Mouse (Mus musculus): ENCODE measurements at regions not wholly inside any gene's neighbourhood (a gene's known extent, or its start where the extent isn't known, plus 50 kb on each side); places are given as distances from the start of the nearest gene placed in this dataset.
A peak's percentile ranks its signal among the peaks of the same experiment; 100 is the strongest.
"Not testable (repeated sequence)": the region's sequence is repeated elsewhere in the genome, so short reads cannot be mapped to it uniquely, and the experiment has no call there.

- DNase-seq, result no peak
Measured at GRCm38 (mm10) chr13:20039590-20039989, 50.8 kb upstream of the Elmo1 start.

GRCm38 (mm10) chr13:20038463-20038862, 51.9 kb upstream of the Elmo1 start:
- DNase-seq, result peak; percentile 47

- DNase-seq, result no peak
Measured at GRCm38 (mm10) chr13:20037436-20037835, 53.0 kb upstream of the Elmo1 start.

- DNase-seq, result no peak
Measured at GRCm38 (mm10) chr13:20033937-20034735, 56.3 kb upstream of the Elmo1 start.

DNA sequence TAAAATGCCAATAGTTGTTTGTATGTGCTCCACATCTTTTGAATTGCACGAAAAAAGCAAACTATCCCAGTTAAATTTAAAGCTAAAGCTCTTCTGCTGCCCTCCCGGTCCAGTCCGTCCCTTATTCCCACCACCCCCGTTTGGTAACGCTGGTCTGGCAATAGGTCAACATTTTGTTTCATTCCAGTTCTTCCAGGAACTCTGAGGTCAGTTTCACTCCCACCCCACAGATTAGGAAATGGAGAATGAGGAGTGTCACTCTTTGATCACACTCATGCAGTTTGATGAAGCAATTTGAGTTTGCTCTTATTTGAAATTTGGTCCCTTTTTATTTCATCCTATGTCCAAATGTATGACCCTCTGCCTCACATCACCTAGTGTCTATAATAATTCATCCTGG, 58.7 kb upstream of the Elmo1 start:
- DNase-seq, result no peak

- DNase-seq, result no peak
Measured at GRCm38 (mm10) chr13:20031082-20031481, 59.3 kb upstream of the Elmo1 start.

- no peak for DNase-seq
Measured at GRCm38 (mm10) chr13:20026612-20027011, 63.8 kb upstream of the Elmo1 start.

GRCm38 (mm10) chr13:20016454-20016853, 73.9 kb upstream of the Elmo1 start:
- not testable (repeated sequence) for DNase-seq

DNA sequence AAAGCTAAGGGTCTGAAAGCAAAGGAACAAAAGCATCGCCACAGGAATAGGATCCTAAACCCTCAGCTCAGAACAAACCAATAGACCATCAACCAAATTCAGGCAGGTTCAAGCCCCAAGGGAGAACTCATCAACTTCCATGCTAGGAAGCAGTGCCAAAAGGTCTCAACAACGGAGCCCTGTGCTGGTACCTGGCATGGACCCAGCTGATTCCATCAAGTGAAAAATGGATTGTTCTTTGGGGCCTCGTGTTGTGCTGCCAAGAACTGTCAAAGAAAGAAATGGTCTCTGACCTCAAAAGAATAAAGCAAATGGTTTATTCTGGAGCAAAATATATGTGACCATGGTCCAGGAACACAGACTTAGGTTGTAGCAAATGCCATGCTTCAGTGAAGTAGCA, 77.8 kb upstream of the Elmo1 start:
- DNase-seq, result no peak

GRCm38 (mm10) chr13:20009164-20009563, 81.2 kb upstream of the Elmo1 start:
- DNase-seq, result no peak

DNA sequence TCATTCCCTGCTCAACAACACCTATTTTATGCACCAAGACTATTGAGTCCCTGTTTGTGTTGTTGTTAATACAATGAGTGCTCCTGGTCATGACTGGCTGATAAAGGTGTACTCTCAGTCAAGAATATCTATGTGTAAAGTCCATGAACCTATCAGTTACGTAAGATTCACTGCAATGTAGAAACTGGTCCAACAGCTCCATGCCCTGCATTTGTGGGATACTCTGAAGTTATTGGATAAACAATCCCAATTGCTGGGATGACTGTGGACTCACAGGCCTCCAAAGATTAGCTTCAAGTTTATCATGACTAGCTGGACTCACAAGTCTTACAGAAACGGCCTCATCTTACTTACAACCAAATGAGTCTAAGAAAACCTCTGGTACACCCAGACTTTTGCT, 82.8 kb upstream of the Elmo1 start:
- DNase-seq, result no peak

DNA sequence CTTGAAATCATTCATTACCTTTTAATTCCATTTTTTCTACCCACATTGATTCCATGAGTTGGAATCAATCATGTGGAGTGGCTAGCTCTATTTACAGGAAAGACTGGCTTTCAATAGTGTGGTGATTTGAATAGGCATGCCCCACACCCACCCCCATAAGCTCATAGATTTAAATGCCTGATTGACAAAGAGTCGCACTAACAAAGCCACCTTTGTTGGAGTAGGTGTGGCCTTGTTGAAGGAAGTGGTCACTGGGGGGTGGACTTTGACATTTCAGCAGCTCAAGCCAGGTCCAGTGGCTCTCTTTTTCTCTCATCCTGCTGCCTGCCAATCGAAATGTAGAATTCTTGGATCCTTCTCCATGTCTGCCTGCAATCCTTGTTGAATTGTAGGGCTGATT, 92.8 kb upstream of the Elmo1 start:
- no peak for DNase-seq

DNA sequence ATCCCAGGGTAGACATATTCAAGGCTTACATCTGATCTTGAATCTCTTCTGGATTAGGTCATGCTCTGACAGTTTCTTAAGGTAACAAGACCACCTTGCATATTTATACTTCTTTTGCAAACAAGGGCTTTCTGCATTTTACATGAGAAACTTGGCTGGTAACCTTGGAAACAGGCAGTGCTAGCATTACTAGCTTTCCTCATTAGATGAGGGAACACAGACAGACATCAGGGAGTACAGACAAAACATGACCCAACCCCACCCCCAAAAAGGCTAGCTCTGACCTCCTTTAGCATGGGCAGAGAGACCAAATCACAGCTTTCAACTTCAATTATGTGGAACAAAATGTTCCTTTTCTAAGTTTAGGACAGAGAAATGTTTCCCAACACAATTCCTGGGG, 114.8 kb upstream of the Elmo1 start:
- DNase-seq, result no peak

- no peak for DNase-seq
Measured at GRCm38 (mm10) chr13:19966566-19966965, 123.8 kb upstream of the Elmo1 start.

DNA sequence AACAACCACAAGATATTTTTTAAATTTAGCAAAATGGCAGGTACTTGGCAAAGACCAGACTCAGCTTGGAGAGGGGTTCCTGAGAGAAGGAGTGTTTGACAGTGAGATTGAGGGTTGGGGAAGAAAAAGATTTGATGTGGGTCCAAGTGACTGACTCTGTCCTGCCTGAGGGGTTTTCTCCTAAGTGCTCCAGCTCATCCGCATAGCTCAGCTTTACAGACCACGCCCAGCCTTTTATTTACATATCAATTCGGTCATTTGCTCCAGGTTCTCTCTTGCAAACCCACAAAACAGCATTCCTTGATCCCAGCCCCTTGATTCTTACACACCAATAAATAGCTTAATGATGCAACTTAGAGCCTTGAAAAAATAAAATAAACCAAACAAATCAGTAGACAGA, 127.4 kb upstream of the Elmo1 start:
- no peak for DNase-seq

DNA sequence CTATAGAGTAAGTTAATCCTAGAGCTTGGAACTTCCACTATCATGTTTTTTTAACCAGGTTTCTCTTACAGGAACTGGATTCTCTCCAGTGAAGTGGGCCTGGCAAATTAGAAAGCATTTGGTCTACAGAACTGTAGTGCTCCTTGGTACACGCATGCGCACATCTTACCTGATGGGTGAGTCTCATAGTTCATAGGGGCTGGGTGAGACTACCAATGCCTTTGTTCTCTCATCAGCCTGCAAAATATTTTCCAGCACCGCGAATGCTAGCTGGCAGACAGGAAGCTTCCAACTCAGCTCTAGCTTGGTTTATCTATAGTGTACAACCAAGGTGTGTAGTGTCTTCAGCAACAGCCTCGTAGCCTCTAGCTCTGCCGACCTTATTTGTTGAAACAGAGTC, 104.7 kb upstream of the Gpr141 start:
- DNase-seq, result no peak

DNA sequence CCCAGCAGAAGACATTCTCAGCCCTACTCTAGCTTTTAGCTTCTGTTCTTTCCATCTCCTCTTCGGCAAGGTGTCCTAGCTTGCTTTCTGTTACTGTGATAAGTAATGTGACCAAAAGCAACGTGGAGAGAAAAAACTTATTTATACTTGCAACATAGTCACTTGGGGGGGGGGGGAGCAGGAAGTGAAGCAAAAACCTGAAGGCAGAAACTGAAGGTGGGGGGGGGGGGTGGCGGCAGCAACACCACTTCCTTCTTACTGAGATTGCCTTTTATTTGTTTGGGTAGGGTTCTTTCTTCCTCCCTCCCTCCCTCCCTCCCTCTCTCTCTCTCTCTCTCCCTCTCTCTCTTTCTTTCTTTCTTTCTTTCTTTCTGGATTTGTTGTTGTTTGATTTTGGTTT, 103.8 kb upstream of the Gpr141 start:
- DNase-seq, result no peak

GRCm38 (mm10) chr13:19921084-19921827, 97.2 kb upstream of the Gpr141 start:
- no peak for DNase-seq

- no peak for DNase-seq
Measured at GRCm38 (mm10) chr13:19911860-19912584, 88.0 kb upstream of the Gpr141 start.

GRCm38 (mm10) chr13:19902786-19903185, 78.7 kb upstream of the Gpr141 start:
- no peak for DNase-seq

GRCm38 (mm10) chr13:19897191-19897590, 73.1 kb upstream of the Gpr141 start:
- DNase-seq, result no peak

DNA sequence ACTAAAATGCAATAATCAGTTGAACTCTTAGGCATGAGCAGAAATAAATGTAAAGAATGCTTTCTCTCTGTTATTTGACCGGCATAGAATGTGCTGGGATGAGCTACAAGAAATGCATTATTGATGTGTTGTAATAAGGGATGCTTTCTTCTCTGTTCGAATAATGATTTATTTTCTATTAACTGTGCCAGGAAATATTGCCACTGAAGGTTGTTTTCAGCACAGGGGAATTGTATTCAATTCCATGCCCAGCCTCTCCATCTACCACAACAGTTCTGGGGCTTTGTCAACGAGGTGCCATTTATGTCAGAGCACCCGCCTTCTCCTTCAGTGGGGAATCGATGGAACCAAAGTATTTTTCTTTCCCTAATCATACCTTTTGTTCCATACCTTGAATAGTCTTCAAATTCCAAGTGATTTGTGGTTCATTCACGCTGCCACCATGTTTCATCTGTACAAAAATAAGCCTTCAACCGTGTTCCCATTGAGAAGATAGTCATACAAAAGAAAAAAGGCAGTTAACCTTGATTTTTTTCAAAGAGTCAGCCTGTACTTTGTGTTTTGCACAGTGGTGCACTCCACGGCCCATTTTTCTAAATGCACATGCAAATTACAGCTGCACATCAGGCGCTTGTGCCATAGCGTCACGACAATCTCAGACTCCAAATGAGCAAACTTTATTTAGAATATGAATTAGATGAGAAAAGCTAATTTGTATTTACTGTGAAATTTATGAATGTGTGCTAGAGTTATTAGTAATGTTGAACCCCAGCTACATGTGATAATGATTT, 65.1 kb upstream of the Gpr141 start:
- no peak for DNase-seq

Data from thymus, postnatal 25 days (tissue).